Mouse (Mus musculus): Measurements from ENCODE around the gene Siglecf.
A peak's percentile ranks its signal among the peaks of the same experiment; 100 is the strongest.

Gene Siglecf

DNA sequence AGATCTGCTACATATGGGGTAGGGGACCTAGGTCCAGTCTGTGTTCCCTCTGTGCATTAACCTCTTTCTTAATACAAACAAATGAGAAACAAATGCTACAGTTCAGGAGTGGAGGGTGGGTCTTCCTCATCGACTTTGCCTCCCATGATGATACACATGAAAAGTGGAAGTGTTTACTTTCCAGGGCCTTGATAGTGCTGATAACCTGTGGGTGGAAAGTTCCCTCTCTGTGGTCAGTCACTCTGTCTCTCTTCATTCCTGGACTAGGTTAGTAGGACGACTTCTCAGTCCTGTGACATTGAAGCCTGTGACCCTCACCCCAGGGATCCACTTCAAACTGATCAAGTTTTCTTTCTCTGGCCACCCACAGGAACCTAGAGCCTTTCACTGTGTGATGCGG is at the start of gene Siglecf:
Gene Siglecf (plus strand): TSS at position 188 of the 400 bp plus-strand sequence.
- DNase-seq, result no peak

- peak; percentile 61 for DNase-seq
These were observed 45.9 kb upstream of the Siglecf start for GRCm38 (mm10) chr7:43305235-43305634.

- no peak for DNase-seq
These were observed 42.1 kb upstream of the Siglecf start for GRCm38 (mm10) chr7:43309069-43309468.

DNA sequence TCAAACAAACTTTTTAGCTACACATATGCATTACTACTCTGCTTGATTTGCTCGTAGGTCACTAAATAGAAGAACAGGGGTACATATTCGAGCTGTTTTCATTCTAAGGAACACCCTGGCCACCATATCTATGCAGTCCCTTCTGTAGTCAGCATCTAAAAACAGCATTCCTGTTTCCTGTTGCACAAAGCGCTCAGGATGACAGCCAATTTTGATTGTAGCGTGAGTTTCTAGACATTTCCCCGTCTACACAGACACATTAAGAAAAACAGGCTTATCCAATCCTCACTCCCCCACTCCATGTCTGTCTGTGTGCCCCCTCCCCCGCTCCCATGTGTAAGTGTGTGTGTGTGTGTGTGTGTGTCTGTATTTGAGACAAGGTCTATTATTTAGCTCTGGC is 39.5 kb upstream of the Siglecf start:
- peak; percentile 20 for DNase-seq

DNA sequence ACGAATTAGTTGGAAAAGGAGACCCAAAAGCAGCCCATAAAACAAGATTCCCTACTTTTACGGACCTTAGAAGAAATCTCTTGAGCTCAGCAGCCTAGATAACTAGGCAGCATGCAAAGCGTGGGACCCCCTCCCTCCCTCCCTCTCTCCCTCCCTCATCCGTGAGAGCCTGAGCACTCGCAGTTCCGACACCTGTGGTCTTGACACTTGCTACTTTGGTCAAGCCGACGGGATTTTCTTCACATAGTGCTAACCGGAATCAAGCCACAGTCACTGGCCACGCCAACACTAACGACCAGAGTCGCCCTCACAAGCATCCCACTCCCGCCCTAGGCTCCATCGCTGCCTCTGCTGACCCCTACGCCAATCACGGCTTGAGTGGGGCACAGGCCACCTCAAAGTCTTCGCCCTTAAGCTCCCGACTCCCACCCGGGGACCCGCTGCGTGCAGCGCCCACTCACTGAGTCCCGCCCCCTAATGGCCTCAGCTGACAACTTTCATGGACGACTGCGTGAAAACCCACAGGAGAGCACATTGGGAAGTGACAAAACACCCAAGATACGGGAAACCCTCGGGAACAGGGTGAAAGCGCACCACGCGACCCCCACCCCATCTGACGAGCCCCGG is 38.6 kb upstream of the Siglecf start:
- DNase-seq, result no peak

GRCm38 (mm10) chr7:43313013-43313428 is 38.1 kb upstream of the Siglecf start, which contains the start of gene Zfp715:
TSS of gene Zfp715 (minus strand) at chr7:43313294.
- peak; percentile 98 for DNase-seq

DNA sequence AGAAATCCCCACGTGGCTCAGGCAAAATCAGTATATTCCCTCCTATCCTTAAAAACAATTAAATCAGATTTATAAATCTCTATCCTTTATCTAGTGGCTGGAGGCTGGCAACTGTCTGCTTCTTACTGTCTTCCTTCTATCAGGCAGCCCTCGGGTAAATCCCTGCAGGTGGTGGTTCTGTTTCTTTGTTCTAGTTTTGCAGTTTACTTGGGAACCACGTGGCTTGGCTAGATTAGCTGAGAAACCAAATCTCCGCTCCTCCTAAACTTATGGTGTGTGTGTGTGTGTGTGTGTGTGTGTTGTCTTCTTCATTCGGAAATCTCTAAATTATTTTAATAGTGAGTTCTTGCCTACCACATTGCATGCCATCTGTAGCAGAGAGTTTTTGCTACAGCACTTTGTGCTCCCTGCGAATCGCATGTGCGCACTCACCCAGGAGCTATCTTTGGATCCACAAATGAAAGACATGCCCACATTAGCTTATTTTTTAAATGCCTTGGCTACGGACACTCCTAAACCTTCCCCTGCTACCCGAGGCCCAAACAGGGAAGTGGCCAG is 24.8 kb upstream of the Siglecf start:
- DNase-seq, result no peak

- no peak for DNase-seq
These were observed 23.0 kb upstream of the Siglecf start for GRCm38 (mm10) chr7:43328101-43328500.

- DNase-seq, result peak; percentile 49
These were observed 17.9 kb upstream of the Siglecf start for GRCm38 (mm10) chr7:43333203-43333602.

DNA sequence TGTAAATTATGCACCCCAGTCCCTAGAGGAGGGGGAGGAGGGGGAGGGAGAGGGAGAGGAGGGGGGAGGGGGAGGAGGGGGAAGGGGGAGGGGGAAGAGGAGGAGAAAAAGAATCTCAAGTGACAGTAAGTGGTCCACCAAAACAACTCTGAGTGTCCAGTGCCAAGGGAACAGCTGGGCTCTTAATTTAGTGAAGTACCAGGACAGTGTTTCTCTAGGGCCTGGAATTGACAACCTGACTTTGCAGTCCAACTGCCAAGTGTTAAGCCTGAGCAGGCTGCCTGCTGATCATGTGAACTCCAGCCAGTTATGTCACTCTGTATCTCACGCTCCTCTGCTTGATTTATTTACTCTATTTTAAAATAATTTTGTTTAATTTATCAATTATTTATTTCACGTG is 17.2 kb upstream of the Siglecf start:
- no peak for DNase-seq

- no peak for DNase-seq
These were observed 10.4 kb upstream of the Siglecf start for GRCm38 (mm10) chr7:43340771-43341170.

DNA sequence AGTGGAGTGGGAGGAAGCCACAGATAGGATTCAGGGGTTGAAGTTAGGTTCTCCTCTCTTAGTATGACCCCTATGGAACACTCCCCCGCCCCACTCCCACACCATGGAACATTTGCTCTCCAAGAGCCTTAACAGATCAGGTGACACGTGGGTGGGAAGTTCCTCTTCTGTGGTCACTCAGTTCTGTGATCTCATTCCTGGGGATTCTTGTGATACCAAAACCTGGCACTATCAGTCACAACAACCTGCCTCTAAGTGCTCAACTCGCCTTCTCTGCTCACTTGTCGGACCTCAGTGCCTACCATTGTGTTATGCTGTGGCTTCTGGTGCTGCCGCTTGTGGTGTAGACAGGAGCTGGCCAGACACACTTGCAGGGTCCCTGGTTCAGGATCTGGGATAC is 8.0 kb upstream of the Siglecf start:
- no peak for DNase-seq

DNA sequence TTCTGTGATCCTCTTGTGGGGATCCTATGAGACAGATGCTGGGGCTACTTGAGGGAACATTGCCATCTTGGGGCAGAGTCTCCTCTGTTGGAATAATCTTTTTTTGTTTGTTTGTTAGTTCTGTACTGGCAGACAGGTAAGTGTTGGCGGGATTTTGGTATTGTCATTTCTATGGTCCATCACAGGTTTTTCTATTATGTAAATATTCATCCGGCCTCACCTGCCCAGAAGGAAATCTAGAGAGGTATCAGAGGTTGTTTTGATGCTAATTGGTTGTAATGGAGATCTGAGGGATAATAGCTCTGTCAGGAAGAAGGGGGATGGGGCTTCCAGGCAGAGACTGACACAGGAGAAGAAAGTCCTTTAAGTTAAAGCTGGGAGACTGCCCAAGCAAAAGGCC is 7.1 kb upstream of the Siglecf start:
- DNase-seq, result no peak

- DNase-seq, result no peak
These were observed 6.7 kb upstream of the Siglecf start for GRCm38 (mm10) chr7:43344491-43344890.

DNA sequence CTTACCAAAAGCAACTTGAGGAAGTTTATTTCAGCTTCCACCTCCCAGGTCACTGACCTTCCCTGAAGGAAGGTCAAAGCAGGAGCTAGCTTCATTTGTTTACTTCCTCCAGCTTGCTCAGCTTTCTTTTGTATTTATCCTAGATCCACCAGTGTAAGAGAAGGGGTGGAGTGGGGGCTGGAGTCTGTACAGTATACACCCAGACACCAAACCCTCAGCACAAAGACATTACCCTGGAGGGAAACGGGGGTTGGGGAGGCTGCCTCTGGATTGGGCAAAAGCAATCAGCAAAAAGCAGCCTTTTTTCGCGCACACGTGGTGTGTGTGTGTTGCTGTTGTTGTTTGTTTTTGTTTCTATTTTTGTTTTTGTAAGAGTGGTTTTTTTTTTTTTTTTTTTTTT is 5.0 kb upstream of the Siglecf start:
- DNase-seq, result no peak

GRCm38 (mm10) chr7:43346571-43346970 is 4.6 kb upstream of the Siglecf start:
- DNase-seq, result no peak

GRCm38 (mm10) chr7:43349623-43350022 is 1.5 kb upstream of the Siglecf start:
- DNase-seq, result peak; percentile 34

DNA sequence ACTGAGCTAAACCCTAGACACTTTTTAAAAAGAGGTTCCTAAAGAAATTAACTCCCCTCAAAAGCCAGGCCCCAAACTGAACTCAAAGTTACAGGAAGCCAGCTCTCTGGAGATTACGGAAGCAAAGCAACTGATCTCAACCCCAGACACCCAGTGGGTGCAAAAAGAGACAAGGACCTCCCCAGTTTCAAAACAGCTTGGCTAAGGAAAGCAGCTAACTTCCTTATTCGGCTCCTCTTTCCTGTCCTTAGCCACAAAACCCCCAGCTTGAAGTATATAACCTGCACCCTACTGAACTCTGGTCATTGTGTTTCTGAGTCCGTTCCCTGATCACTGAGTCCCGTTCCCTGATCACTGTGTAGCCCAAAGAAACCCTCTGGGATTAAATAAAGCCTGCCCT is 2.0 kb downstream of the Siglecf start:
- no peak for DNase-seq

DNA sequence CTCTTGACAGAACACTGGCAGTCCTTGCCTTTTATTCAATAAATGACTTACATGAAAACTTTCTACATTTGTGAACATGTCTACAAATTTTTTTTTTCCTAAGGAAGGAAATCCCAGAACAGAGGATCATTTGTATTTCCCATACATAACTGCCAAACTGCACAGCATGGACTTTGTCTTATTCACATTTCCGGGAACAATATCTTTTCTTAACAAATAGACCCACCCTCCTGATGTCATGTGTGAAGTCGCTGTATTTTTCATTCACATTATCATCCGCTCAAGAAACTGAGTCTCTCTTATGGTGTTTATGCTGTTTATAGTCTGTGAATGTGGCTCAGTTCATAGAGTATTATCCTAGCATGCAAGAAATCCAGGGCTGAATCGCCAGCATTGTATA is 2.6 kb downstream of the Siglecf start:
- DNase-seq, result no peak

- no peak for DNase-seq
These were observed 4.0 kb downstream of the Siglecf start for GRCm38 (mm10) chr7:43354893-43355835.

DNA sequence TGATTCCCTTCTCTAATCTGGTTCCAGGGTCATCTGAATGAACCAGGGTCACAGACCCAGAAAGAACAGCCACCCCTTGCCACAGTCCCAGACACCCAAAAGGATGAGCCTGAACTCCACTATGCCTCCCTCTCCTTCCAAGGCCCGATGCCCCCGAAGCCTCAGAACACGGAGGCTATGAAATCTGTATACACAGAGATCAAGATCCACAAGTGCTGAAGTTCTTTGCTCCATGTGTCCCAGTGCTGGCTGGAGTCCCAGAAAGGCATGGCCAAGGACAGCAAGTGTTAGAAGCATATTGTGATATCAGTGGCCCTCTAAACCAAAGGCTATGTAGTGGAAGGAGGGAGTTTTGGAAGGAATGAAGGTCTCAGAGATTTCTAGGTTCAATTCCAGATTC is 7.4 kb downstream of the Siglecf start:
- no peak for DNase-seq

DNA sequence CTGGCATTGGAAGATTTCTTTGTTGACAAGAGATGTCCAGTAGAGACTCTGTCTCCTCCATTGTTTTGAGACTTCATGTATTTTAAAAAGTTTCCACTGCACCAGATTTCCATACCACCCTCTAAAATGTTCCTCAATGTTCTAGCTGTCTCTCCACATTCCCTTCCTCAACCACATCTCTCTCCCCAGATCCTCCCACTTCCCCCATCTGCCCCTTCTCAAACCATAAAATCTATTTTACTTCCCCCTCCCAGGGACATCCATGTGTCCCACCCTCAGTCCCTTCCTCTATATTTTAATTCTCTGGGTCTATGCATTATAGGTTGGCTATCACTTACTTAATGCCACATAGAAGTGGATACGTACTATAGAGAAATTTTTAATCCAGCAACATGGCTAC is 10.3 kb downstream of the Siglecf start:
- no peak for DNase-seq

- no peak for DNase-seq
These were observed 10.9 kb downstream of the Siglecf start for GRCm38 (mm10) chr7:43362021-43362420.

DNA sequence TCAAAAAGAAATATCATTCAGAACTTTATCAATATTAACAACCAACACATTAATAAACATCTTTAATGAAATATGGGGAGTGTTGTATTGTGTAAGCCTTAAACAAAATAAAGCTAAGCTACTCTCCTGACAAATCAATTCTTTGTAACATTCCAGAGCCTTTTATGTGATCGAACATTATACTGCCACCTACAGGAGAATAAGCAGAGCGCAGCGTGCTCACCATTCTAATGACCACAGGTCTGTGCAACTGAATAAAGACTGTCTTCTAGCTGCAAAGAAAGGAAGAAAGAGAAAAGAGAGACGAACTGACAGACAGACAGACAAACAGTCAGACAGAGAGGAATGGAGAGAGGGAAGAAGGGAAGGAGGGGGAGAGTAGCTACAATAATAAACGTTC is 27.1 kb downstream of the Siglecf start:
- peak; percentile 54 for DNase-seq
